Mouse (Mus musculus): ENCODE measurements around the gene C87436. TPM values are rescaled to one million over a fixed set of nuclear protein-coding genes. Genes with fewer than 3 reads are reported as not detected.

The C87436 gene
- total and polyA plus RNA-seq, 3 experiments, result 11.6 to 18.5 TPM; not detected in 1

- Histone ChIP-seq H3K4me3 (ENCODE audit: control insufficient read depth in 1 of 2, insufficient read depth in 1 of 2, low read depth in 2 of 2, low read length in 2 of 2) (no peak overlapping the region), H3K4me1 (ENCODE audit: control insufficient read depth in 1 of 2, insufficient read depth in 2 of 2, low read length in 2 of 2) (peaks cover 0 to under 1% of the 10 kb centered on the region in 2 experiments; a peak in 2 of 4 replicates), H3K9ac (ENCODE audit: control insufficient read depth, low read depth, low read length, poor library complexity, severe bottlenecking) (no peak overlapping the region), H3K36me3 (ENCODE audit: control insufficient read depth in 1 of 2, insufficient read depth in 2 of 2, low read length in 2 of 2) (peaks cover under 1 to 6% of the 10 kb centered on the region in 2 experiments), H3K27me3 (ENCODE audit: control insufficient read depth in 1 of 2, insufficient read depth in 2 of 2, low read length in 2 of 2) (no peaks in the 10 kb centered on the region), H3K9me3 (replicated peaks; ENCODE audit: insufficient read depth, low read length) (no peaks in the 10 kb centered on the region), H3K27ac (ENCODE audit: control insufficient read depth, low read depth, low read length) (no peak overlapping the region), H3K79me2 (ENCODE audit: control insufficient read depth, insufficient read depth, low read length, poor library complexity) (peaks cover 6% of the 10 kb centered on the region)
- no peak for DNase-seq (ENCODE audit: low read depth, low spot score)
- TF ChIP-seq USF1 (IDR thresholded peaks at IDR 0.05; ENCODE audit: low read depth, low read length) (no peak), JUND (IDR thresholded peaks at IDR 0.05; ENCODE audit: low read depth, low read length) (no peak), POLR2AphosphoS2 (IDR thresholded peaks at IDR 0.05; ENCODE audit: low read length) (no peak), KAT2A (conservative IDR thresholded peaks at IDR 0.05; ENCODE audit: low read depth, low read length) (no peak), CTCF (IDR thresholded peaks at IDR 0.05 in 2 of 3, conservative IDR thresholded peaks at IDR 0.05 in 1 of 3; ENCODE audit: control insufficient read depth in 1 of 3, insufficient read depth in 1 of 3, low read depth in 2 of 3, low read length in 3 of 3, poor library complexity in 1 of 3, severe bottlenecking in 1 of 3) (peak in 1 of 3 experiments; percentile 8; a peak in 1 of 6 replicates), SMC3 (IDR thresholded peaks at IDR 0.05; ENCODE audit: low read depth, low read length) (no peak), ELF1 (IDR thresholded peaks at IDR 0.05; ENCODE audit: low read depth, low read length) (no peak), MAZ (IDR thresholded peaks at IDR 0.05; ENCODE audit: low read depth, low read length) (no peak)
Measured at GRCm38 (mm10) chr6:86391326-86391725, 46.8 kb upstream of the C87436 start.

GRCm38 (mm10) chr6:86393187-86393586 is 45.0 kb upstream of the C87436 start:
- no peaks in the 10 kb centered on the region for H3K27me3 ChIP-seq (ENCODE audit: control insufficient read depth in 1 of 2, insufficient read depth in 2 of 2, low read length in 2 of 2)
- H3K36me3 ChIP-seq (ENCODE audit: control insufficient read depth in 1 of 2, insufficient read depth in 2 of 2, low read length in 2 of 2), result peaks cover 5 to 6% of the 10 kb centered on the region in 2 experiments
- H3K4me1 ChIP-seq (ENCODE audit: control insufficient read depth in 1 of 2, insufficient read depth in 2 of 2, low read length in 2 of 2), result peaks cover 0 to 8% of the 10 kb centered on the region in 2 experiments; a peak in 2 of 4 replicates
- DNase-seq (ENCODE audit: low read depth, low spot score), result no peak
- H3K4me3 ChIP-seq (ENCODE audit: control insufficient read depth in 1 of 2, insufficient read depth in 1 of 2, low read depth in 2 of 2, low read length in 2 of 2), result no peak overlapping the region
- no peaks in the 10 kb centered on the region for H3K9me3 ChIP-seq (replicated peaks; ENCODE audit: insufficient read depth, low read length)
- H3K9ac ChIP-seq (ENCODE audit: control insufficient read depth, low read depth, low read length, poor library complexity, severe bottlenecking), result no peak overlapping the region
- peak; percentile 23 to 48 (median 47); a peak in 5 of 6 replicates for TF ChIP-seq CTCF (IDR thresholded peaks at IDR 0.05 in 2 of 3, conservative IDR thresholded peaks at IDR 0.05 in 1 of 3; ENCODE audit: control insufficient read depth in 1 of 3, insufficient read depth in 1 of 3, low read depth in 2 of 3, low read length in 3 of 3, poor library complexity in 1 of 3, severe bottlenecking in 1 of 3)
- no peak for TF ChIP-seq HCFC1 (IDR thresholded peaks at IDR 0.05; ENCODE audit: low read depth, low read length)
- no peak for TF ChIP-seq MAFK (IDR thresholded peaks at IDR 0.05; ENCODE audit: borderline replicate concordance, low read depth, low read length)
- no peak for TF ChIP-seq POLR2A (IDR thresholded peaks at IDR 0.05; ENCODE audit: control insufficient read depth in 1 of 2, insufficient read depth in 1 of 2, low read depth in 1 of 2, low read length in 2 of 2, poor library complexity in 1 of 2)
- no peak for TF ChIP-seq CHD1 (IDR thresholded peaks at IDR 0.05; ENCODE audit: low read depth, low read length)
- no peak for TF ChIP-seq E2F4 (IDR thresholded peaks at IDR 0.05; ENCODE audit: borderline replicate concordance, low read depth, low read length)
- peak; percentile 23; the same call in 1 of the 2 replicates for TF ChIP-seq ZNF384 (IDR thresholded peaks at IDR 0.05; ENCODE audit: low read depth, low read length)
- TF ChIP-seq RAD21 (IDR thresholded peaks at IDR 0.05; ENCODE audit: low read depth, low read length), result peak; percentile 40
- 0 out of 2 replicates have a peak, but pooled peaks have one; percentile 23 for TF ChIP-seq ZC3H11A (IDR thresholded peaks at IDR 0.05; ENCODE audit: low read depth, low read length)
- TF ChIP-seq NRF1 (IDR thresholded peaks at IDR 0.05; ENCODE audit: insufficient read depth, low read depth, low read length, poor library complexity, severe bottlenecking), result no peak
- peak; percentile 34 for TF ChIP-seq SMC3 (IDR thresholded peaks at IDR 0.05; ENCODE audit: low read depth, low read length)
- H3K27ac ChIP-seq (ENCODE audit: control insufficient read depth, low read depth, low read length), result no peak overlapping the region
- H3K79me2 ChIP-seq (ENCODE audit: control insufficient read depth, insufficient read depth, low read length, poor library complexity), result peaks cover 9% of the 10 kb centered on the region

All from MEL (cell line).